Mouse (Mus musculus): ENCODE data around the gene Zdhhc6. TPM values are rescaled to one million over a fixed set of nuclear protein-coding genes. Genes with fewer than 3 reads are reported as not detected.

Gene Zdhhc6
- polyA plus RNA-seq, 1 experiment from 2014 or later: 64.7 TPM

- no peak overlapping the region for H3K4me3 ChIP-seq (ENCODE audit: low read depth, low read length)
- no peak for ATAC-seq
- no peaks in the 10 kb centered on the region for H3K9me3 ChIP-seq (replicated peaks; ENCODE audit: control insufficient read depth, low read length, poor library complexity, severe bottlenecking)
- H3K27ac ChIP-seq (ENCODE audit: low read length): no peak overlapping the region
- WGBS: 78% methylated on average over 9 of the region's 9 CpGs
- H3K36me3 ChIP-seq (ENCODE audit: control insufficient read depth, insufficient read depth, low read length): no peaks in the 10 kb centered on the region
- H3K4me2 ChIP-seq (ENCODE audit: low read length): no peak overlapping the region
- no peak overlapping the region for H3K9ac ChIP-seq (ENCODE audit: low read depth, low read length)
- H3K4me1 ChIP-seq (ENCODE audit: control insufficient read depth, insufficient read depth, low read length): peaks cover 2% of the 10 kb centered on the region; the same call in 1 of the 2 replicates
- H3K27me3 ChIP-seq (ENCODE audit: control insufficient read depth, insufficient read depth, low read depth, low read length): no peaks in the 10 kb centered on the region
Observed at GRCm38 (mm10) chr19:55247991-55248520, 67.8 kb downstream of the Zdhhc6 start.

GRCm38 (mm10) chr19:55247563-55247962 lies 68.3 kb downstream of the Zdhhc6 start:
- Histone ChIP-seq H3K27ac (ENCODE audit: low read length) (no peak overlapping the region), H3K9me3 (replicated peaks; ENCODE audit: control insufficient read depth, low read length, poor library complexity, severe bottlenecking) (no peaks in the 10 kb centered on the region), H3K4me3 (ENCODE audit: low read depth, low read length) (no peak overlapping the region), H3K36me3 (ENCODE audit: control insufficient read depth, insufficient read depth, low read length) (no peaks in the 10 kb centered on the region), H3K4me1 (ENCODE audit: control insufficient read depth, insufficient read depth, low read length) (no peaks in the 10 kb centered on the region), H3K4me2 (ENCODE audit: low read length) (no peak overlapping the region), H3K9ac (ENCODE audit: low read depth, low read length) (no peak overlapping the region), H3K27me3 (ENCODE audit: control insufficient read depth, insufficient read depth, low read depth, low read length) (no peaks in the 10 kb centered on the region)
- 83% methylated on average over 5 of the region's 5 CpGs for WGBS
- no peak for ATAC-seq

GRCm38 (mm10) chr19:55244791-55245231 lies 71.0 kb downstream of the Zdhhc6 start:
- Histone ChIP-seq H3K9ac (ENCODE audit: low read depth, low read length) (no peak overlapping the region), H3K27me3 (ENCODE audit: control insufficient read depth, insufficient read depth, low read depth, low read length) (no peaks in the 10 kb centered on the region), H3K9me3 (replicated peaks; ENCODE audit: control insufficient read depth, low read length, poor library complexity, severe bottlenecking) (no peaks in the 10 kb centered on the region), H3K4me1 (ENCODE audit: control insufficient read depth, insufficient read depth, low read length) (no peaks in the 10 kb centered on the region), H3K27ac (ENCODE audit: low read length) (no peak overlapping the region), H3K36me3 (ENCODE audit: control insufficient read depth, insufficient read depth, low read length) (no peaks in the 10 kb centered on the region), H3K4me2 (ENCODE audit: low read length) (no peak overlapping the region), H3K4me3 (ENCODE audit: low read depth, low read length) (no peak overlapping the region)
- no peak for ATAC-seq
- 22% methylated on average over 7 of the region's 7 CpGs for WGBS

- Histone ChIP-seq H3K4me3 (ENCODE audit: low read depth, low read length) (no peak within 1 kb of the TSS), H3K9me3 (replicated peaks; ENCODE audit: control insufficient read depth, low read length, poor library complexity, severe bottlenecking) (no peaks in the 10 kb centered on the region), H3K4me2 (ENCODE audit: low read length) (no peak within 1 kb of the TSS), H3K27me3 (ENCODE audit: control insufficient read depth, insufficient read depth, low read depth, low read length) (no peaks in the 10 kb centered on the region), H3K36me3 (ENCODE audit: control insufficient read depth, insufficient read depth, low read length) (no peaks in the 10 kb centered on the region), H3K27ac (ENCODE audit: low read length) (no peak within 1 kb of the TSS), H3K4me1 (ENCODE audit: control insufficient read depth, insufficient read depth, low read length) (no peaks in the 10 kb centered on the region), H3K9ac (ENCODE audit: low read depth, low read length) (no peak within 1 kb of the TSS)
- ATAC-seq: no peak
- WGBS: 75% methylated on average over 6 of the region's 6 CpGs
Observed at GRCm38 (mm10) chr19:55241186-55241645, 74.6 kb downstream of the Zdhhc6 start, which contains the start of gene Gucy2g. Gucy2g (minus strand) TSS chr19:55241236.

GRCm38 (mm10) chr19:55239766-55240426 lies 75.9 kb downstream of the Zdhhc6 start:
- H3K9ac ChIP-seq (ENCODE audit: low read depth, low read length): no peak overlapping the region
- no peaks in the 10 kb centered on the region for H3K36me3 ChIP-seq (ENCODE audit: control insufficient read depth, insufficient read depth, low read length)
- no peak overlapping the region for H3K4me3 ChIP-seq (ENCODE audit: low read depth, low read length)
- WGBS: 84% methylated on average over 6 of the region's 6 CpGs
- ATAC-seq: no peak
- H3K4me2 ChIP-seq (ENCODE audit: low read length): no peak overlapping the region
- H3K9me3 ChIP-seq (replicated peaks; ENCODE audit: control insufficient read depth, low read length, poor library complexity, severe bottlenecking): no peaks in the 10 kb centered on the region
- H3K27ac ChIP-seq (ENCODE audit: low read length): no peak overlapping the region
- H3K27me3 ChIP-seq (ENCODE audit: control insufficient read depth, insufficient read depth, low read depth, low read length): no peaks in the 10 kb centered on the region
- H3K4me1 ChIP-seq (ENCODE audit: control insufficient read depth, insufficient read depth, low read length): no peaks in the 10 kb centered on the region

- H3K9ac ChIP-seq (ENCODE audit: low read depth, low read length): no peak overlapping the region
- H3K4me1 ChIP-seq (ENCODE audit: control insufficient read depth, insufficient read depth, low read length): no peaks in the 10 kb centered on the region
- H3K27ac ChIP-seq (ENCODE audit: low read length): no peak overlapping the region
- no peak overlapping the region for H3K4me2 ChIP-seq (ENCODE audit: low read length)
- no peaks in the 10 kb centered on the region for H3K27me3 ChIP-seq (ENCODE audit: control insufficient read depth, insufficient read depth, low read depth, low read length)
- no peak for ATAC-seq
- H3K4me3 ChIP-seq (ENCODE audit: low read depth, low read length): no peak overlapping the region
- WGBS: 84% methylated on average over 5 of the region's 5 CpGs
- no peaks in the 10 kb centered on the region for H3K9me3 ChIP-seq (replicated peaks; ENCODE audit: control insufficient read depth, low read length, poor library complexity, severe bottlenecking)
- H3K36me3 ChIP-seq (ENCODE audit: control insufficient read depth, insufficient read depth, low read length): no peaks in the 10 kb centered on the region
Observed at GRCm38 (mm10) chr19:55236564-55236963, 79.3 kb downstream of the Zdhhc6 start.

- Histone ChIP-seq H3K27me3 (ENCODE audit: control insufficient read depth, insufficient read depth, low read depth, low read length) (no peaks in the 10 kb centered on the region), H3K4me2 (ENCODE audit: low read length) (no peak overlapping the region), H3K4me3 (ENCODE audit: low read depth, low read length) (no peak overlapping the region), H3K36me3 (ENCODE audit: control insufficient read depth, insufficient read depth, low read length) (no peaks in the 10 kb centered on the region), H3K9me3 (replicated peaks; ENCODE audit: control insufficient read depth, low read length, poor library complexity, severe bottlenecking) (no peaks in the 10 kb centered on the region), H3K27ac (ENCODE audit: low read length) (no peak overlapping the region), H3K4me1 (ENCODE audit: control insufficient read depth, insufficient read depth, low read length) (no peaks in the 10 kb centered on the region; the same call in 1 of the 2 replicates), H3K9ac (ENCODE audit: low read depth, low read length) (no peak overlapping the region)
- no peak for ATAC-seq
- 62% methylated on average over 2 of the region's 2 CpGs for WGBS
Observed at GRCm38 (mm10) chr19:55236026-55236425, 79.8 kb downstream of the Zdhhc6 start.

GRCm38 (mm10) chr19:55232136-55232535 lies 83.7 kb downstream of the Zdhhc6 start:
- no peak for ATAC-seq
- H3K36me3 ChIP-seq (ENCODE audit: control insufficient read depth, insufficient read depth, low read length): no peaks in the 10 kb centered on the region
- 61% methylated on average over 8 of the region's 8 CpGs for WGBS

GRCm38 (mm10) chr19:55231081-55231480 lies 84.8 kb downstream of the Zdhhc6 start:
- ATAC-seq: no peak
- H3K27ac ChIP-seq (ENCODE audit: low read length): no peak overlapping the region
- no peak overlapping the region for H3K9ac ChIP-seq (ENCODE audit: low read depth, low read length)
- H3K9me3 ChIP-seq (replicated peaks; ENCODE audit: control insufficient read depth, low read length, poor library complexity, severe bottlenecking): no peaks in the 10 kb centered on the region
- no peak overlapping the region for H3K4me2 ChIP-seq (ENCODE audit: low read length)
- 82% methylated on average over 10 of the region's 10 CpGs for WGBS
- no peaks in the 10 kb centered on the region for H3K36me3 ChIP-seq (ENCODE audit: control insufficient read depth, insufficient read depth, low read length)
- H3K4me1 ChIP-seq (ENCODE audit: control insufficient read depth, insufficient read depth, low read length): peaks cover 4% of the 10 kb centered on the region; the same call in 1 of the 2 replicates
- H3K4me3 ChIP-seq (ENCODE audit: low read depth, low read length): no peak overlapping the region
- no peaks in the 10 kb centered on the region for H3K27me3 ChIP-seq (ENCODE audit: control insufficient read depth, insufficient read depth, low read depth, low read length)

More at GRCm38 (mm10) chr19:55232136-55232535, 83.7 kb downstream of the Zdhhc6 start:
- peaks cover 4% of the 10 kb centered on the region; the same call in 1 of the 2 replicates for H3K4me1 ChIP-seq (ENCODE audit: control insufficient read depth, insufficient read depth, low read length)
- H3K27ac ChIP-seq (ENCODE audit: low read length): no peak overlapping the region
- H3K9me3 ChIP-seq (replicated peaks; ENCODE audit: control insufficient read depth, low read length, poor library complexity, severe bottlenecking): no peaks in the 10 kb centered on the region
- H3K4me2 ChIP-seq (ENCODE audit: low read length): no peak overlapping the region
- no peak overlapping the region for H3K4me3 ChIP-seq (ENCODE audit: low read depth, low read length)
- H3K27me3 ChIP-seq (ENCODE audit: control insufficient read depth, insufficient read depth, low read depth, low read length): no peaks in the 10 kb centered on the region
- no peak overlapping the region for H3K9ac ChIP-seq (ENCODE audit: low read depth, low read length)

All from midbrain, embryonic 16.5 days (tissue).